Mouse (Mus musculus): ENCODE measurements around the gene Aldh3b2.

DNA sequence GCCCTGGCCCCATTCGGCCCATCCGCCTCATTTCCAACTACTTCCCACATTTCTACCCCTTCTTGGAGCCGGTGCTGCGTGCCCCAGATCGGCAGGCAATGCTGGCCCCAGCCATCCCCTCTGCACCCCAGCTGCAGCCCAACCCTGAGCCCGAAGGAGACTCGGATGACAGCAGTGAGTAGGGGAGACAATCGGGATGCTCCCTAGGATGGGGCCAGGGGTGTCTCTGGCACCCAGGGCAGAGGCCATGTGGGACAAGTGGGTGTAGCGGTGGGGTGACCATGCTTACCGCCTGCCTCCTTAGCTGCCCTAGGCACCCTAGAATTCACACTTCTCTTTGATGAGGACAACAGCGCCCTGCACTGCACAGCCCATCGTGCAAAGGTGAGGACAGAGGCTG is 31.5 kb downstream of the Aldh3b2 start:
- no peak for TF ChIP-seq POLR2A (IDR thresholded peaks at IDR 0.05; ENCODE audit: extremely low read depth, insufficient read depth, low read length)
- no peak for TF ChIP-seq CTCF (IDR thresholded peaks at IDR 0.05; ENCODE audit: low read depth, low read length)
